Mouse (Mus musculus): ENCODE measurements around the gene Reg3b. TPM values are rescaled to one million over a fixed set of nuclear protein-coding genes. Genes with fewer than 3 reads are reported as not detected.
"Not testable (repeated sequence)": the region's sequence is repeated elsewhere in the genome, so short reads cannot be mapped to it uniquely, and the experiment has no call there.

Gene Reg3b
- total RNA-seq (2018; cell fraction: chromatin; rRNA removed), result not detected
- total RNA-seq (2018; cell fraction: cytosol; rRNA removed), result not detected
- total RNA-seq (2018; cell fraction: nucleus; rRNA removed), result not detected
- polyA plus RNA-seq (2018), result not detected in 3 replicates

DNA sequence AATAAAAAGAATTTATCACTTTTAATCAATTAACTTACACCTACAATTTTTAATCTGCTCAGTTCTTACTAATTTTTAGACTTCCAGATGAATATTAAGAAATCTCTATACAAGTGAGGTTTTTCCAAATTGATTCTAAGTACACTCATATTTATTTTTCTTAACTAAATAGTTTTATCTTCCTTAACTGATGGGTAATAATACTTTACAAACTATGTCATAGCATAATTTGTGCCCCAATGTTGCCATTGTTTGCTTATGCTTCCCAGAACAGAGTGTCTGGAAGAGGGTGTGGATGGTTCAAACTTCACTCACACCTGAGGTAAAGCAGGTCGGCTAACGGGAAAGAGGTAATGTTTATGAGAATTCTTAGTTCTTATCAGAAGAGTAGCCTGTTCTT lies at the start of gene Reg3b:
Reg3b (plus strand) TSS at position 301 of the 400 bp plus-strand sequence.
- no peak within 1 kb of the TSS for H3K27ac ChIP-seq
- H3K36me3 ChIP-seq (ENCODE audit: inconsistent target), result no peaks in the 10 kb centered on the region
- no peaks in the 10 kb centered on the region for H3K79me2 ChIP-seq (ENCODE audit: inconsistent target)
- no peak within 1 kb of the TSS for H3K4me3 ChIP-seq (ENCODE audit: inconsistent target)
- 90% methylated on average over 2 of the region's 2 CpGs for WGBS (ENCODE audit: missing documents)

DNA sequence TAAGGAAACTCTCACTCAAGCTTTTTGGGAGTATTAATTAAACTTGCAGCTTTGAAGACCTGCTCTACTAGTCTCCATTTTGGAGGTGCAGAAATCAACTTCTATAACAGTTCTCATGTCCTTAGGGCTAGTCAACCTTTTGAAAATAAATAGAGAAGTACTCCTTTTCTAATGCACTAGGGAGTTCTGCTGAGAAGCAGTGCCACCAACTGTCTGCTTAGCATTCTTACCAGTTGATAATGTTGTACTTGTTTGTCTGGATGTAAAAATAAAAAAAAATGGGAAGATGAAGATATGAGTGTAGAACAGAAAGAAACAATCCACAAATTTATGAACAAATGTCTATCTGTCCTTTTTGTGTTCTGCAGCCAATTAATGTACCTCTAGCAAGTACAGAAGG lies 42.7 kb upstream of the Reg3b start:
- Histone ChIP-seq H3K27ac (no peak overlapping the region), H3K79me2 (ENCODE audit: inconsistent target) (no peaks in the 10 kb centered on the region), H3K4me3 (ENCODE audit: inconsistent target) (no peak overlapping the region), H3K36me3 (ENCODE audit: inconsistent target) (no peaks in the 10 kb centered on the region)

DNA sequence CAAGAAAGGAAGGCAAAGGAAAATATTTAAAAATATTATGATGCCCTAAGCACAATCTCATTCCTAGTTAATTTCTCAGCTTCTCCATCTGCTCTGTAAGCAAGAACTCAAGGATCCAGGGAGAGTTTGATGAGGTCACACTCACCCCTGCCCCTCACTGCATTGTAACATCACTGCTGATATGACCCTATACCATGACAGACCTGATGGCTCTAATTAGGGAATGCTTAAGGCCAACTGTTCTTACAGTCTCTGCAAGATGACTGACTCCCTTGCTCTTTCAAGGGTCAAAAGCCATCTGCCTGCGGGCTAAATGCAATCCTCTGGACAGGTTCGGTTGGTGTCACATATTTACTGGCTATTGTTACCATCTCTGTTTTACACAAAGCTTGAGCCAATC lies 41.3 kb upstream of the Reg3b start:
- H3K79me2 ChIP-seq (ENCODE audit: inconsistent target), result no peaks in the 10 kb centered on the region
- WGBS (ENCODE audit: missing documents), result 75% methylated on average over 2 of the region's 2 CpGs
- no peak overlapping the region for H3K4me3 ChIP-seq (ENCODE audit: inconsistent target)
- no peaks in the 10 kb centered on the region for H3K36me3 ChIP-seq (ENCODE audit: inconsistent target)
- no peak overlapping the region for H3K27ac ChIP-seq

- H3K4me3 ChIP-seq (ENCODE audit: inconsistent target), result no peak overlapping the region
- H3K36me3 ChIP-seq (ENCODE audit: inconsistent target), result no peaks in the 10 kb centered on the region
- H3K79me2 ChIP-seq (ENCODE audit: inconsistent target), result no peaks in the 10 kb centered on the region
- 34% methylated on average over 7 of the region's 7 CpGs for WGBS (ENCODE audit: missing documents)
- no peak overlapping the region for H3K27ac ChIP-seq
Measured at GRCm38 (mm10) chr6:78331919-78332569, 38.4 kb upstream of the Reg3b start.

DNA sequence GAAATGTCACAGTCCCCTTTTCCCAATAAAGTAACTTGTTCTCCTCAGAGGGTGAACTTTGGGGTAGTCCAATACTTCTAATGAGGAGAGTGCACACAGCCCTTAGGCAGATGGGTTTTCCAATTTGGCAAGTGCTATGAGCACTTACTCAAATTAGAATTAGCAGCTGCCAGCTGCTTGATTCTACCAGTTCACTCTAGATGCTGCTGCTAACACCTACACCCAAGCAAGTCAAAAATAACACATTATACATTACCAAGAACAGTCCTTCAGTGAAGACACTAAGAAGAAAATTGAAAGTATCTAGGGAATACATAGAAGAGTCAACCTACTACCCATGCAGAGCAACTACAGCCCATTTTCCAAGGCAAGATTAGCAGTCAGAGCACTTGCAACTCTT lies 30.2 kb upstream of the Reg3b start:
- Histone ChIP-seq H3K36me3 (ENCODE audit: inconsistent target) (no peaks in the 10 kb centered on the region), H3K27ac (no peak overlapping the region), H3K79me2 (ENCODE audit: inconsistent target) (no peaks in the 10 kb centered on the region), H3K4me3 (ENCODE audit: inconsistent target) (no peak overlapping the region)

DNA sequence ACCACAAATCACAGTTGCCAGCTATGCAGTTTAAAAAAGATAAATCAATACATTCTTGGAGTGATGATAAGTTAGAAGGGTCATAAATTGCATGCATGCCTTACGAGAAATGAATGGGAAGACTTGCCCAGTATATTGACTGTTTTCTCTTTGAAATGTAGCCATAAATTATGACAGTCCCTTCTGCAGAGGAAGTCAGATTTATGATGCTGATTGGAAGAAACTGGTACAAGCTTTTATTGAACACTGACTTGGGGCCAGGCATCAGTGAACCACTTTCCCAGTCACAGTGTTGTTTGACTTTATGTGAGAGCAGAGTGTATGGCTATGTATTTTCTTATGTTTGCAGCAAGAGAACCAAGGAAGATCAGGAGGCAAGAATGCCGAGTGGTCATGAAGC lies 28.8 kb upstream of the Reg3b start:
- no peak overlapping the region for H3K27ac ChIP-seq
- H3K79me2 ChIP-seq (ENCODE audit: inconsistent target), result no peaks in the 10 kb centered on the region
- H3K36me3 ChIP-seq (ENCODE audit: inconsistent target), result no peaks in the 10 kb centered on the region
- H3K4me3 ChIP-seq (ENCODE audit: inconsistent target), result no peak overlapping the region
- WGBS (ENCODE audit: missing documents), result 70% methylated on average over 2 of the region's 2 CpGs

GRCm38 (mm10) chr6:78361971-78362563 lies 8.4 kb upstream of the Reg3b start:
- 54% methylated on average over 2 of the region's 2 CpGs for WGBS (ENCODE audit: missing documents)
- Histone ChIP-seq H3K27ac (no peak overlapping the region), H3K4me3 (ENCODE audit: inconsistent target) (no peak overlapping the region), H3K79me2 (ENCODE audit: inconsistent target) (no peaks in the 10 kb centered on the region), H3K36me3 (ENCODE audit: inconsistent target) (no peaks in the 10 kb centered on the region)

- 56% methylated on average over 2 of the region's 2 CpGs for WGBS (ENCODE audit: missing documents)
- H3K79me2 ChIP-seq (ENCODE audit: inconsistent target), result no peaks in the 10 kb centered on the region
- H3K27ac ChIP-seq, result no peak within 1 kb of the TSS
- H3K4me3 ChIP-seq (ENCODE audit: inconsistent target), result no peak within 1 kb of the TSS
- no peaks in the 10 kb centered on the region for H3K36me3 ChIP-seq (ENCODE audit: inconsistent target)
Measured at GRCm38 (mm10) chr6:78378765-78379164, 8.3 kb downstream of the Reg3b start, which contains the start of gene Reg3d. Gene Reg3d (minus strand): TSS chr6:78378865.

DNA sequence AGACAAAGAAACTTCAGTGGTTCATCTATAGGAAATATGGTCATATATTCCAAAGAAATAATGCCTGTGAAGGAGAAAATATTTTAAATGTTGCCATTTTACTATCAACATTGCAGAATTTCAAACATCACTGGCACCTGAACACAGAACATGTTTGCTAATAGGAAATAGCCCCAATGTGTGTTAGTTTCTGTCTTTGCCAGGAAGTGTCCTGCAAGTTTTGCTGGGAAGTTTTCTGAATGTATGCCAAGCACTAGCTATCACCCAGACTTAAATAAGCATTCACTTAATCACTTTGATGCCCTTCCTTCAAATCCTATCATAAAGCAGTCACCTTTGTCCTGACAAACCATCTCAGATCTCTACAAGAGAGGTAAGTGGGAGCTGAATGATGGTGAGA lies 10.0 kb downstream of the Reg3b start, which contains the start of gene Reg3a:
Reg3a (plus strand) TSS at position 301 of the 400 bp plus-strand sequence.
- Histone ChIP-seq H3K4me3 (ENCODE audit: inconsistent target) (no peak within 1 kb of the TSS), H3K36me3 (ENCODE audit: inconsistent target) (no peaks in the 10 kb centered on the region), H3K27ac (no peak within 1 kb of the TSS), H3K79me2 (ENCODE audit: inconsistent target) (no peaks in the 10 kb centered on the region)

- 77% methylated on average over 3 of the region's 3 CpGs for WGBS (ENCODE audit: missing documents)
- H3K4me3 ChIP-seq (ENCODE audit: inconsistent target), result no peak overlapping the region
- no peaks in the 10 kb centered on the region for H3K79me2 ChIP-seq (ENCODE audit: inconsistent target)
- no peaks in the 10 kb centered on the region for H3K36me3 ChIP-seq (ENCODE audit: inconsistent target)
- H3K27ac ChIP-seq, result no peak overlapping the region
Measured at GRCm38 (mm10) chr6:78385609-78386008, 15.2 kb downstream of the Reg3b start.

GRCm38 (mm10) chr6:78395323-78395722 lies 24.9 kb downstream of the Reg3b start, which contains the start of gene Reg2:
Gene Reg2 (plus strand): TSS chr6:78395623.
- not testable (repeated sequence) for H3K79me2 ChIP-seq (ENCODE audit: inconsistent target); H3K36me3 ChIP-seq (ENCODE audit: inconsistent target); H3K4me3 ChIP-seq (ENCODE audit: inconsistent target); H3K27ac ChIP-seq
- WGBS (ENCODE audit: missing documents), result no CpG with 5 or more reads among the region's 17 CpGs

GRCm38 (mm10) chr6:78422411-78422810 lies 52.0 kb downstream of the Reg3b start, which contains the start of gene Reg1:
Gene Reg1 (plus strand): TSS chr6:78422711.
- not testable (repeated sequence) for H3K79me2 ChIP-seq (ENCODE audit: inconsistent target); H3K4me3 ChIP-seq (ENCODE audit: inconsistent target); H3K36me3 ChIP-seq (ENCODE audit: inconsistent target); H3K27ac ChIP-seq

Other genes with a start within 250 kb of the Reg3b start
- gene Reg3d, start 8.2 kb downstream of the Reg3b start, polyA plus RNA-seq (2018), result not detected in 3 replicates
- not detected in 3 replicates for gene Reg3a, start 10.1 kb downstream of the Reg3b start, polyA plus RNA-seq (2018)
- gene Reg2, start 25.0 kb downstream of the Reg3b start, polyA plus RNA-seq (2018), result not detected in 3 replicates
- gene Reg1, start 52.1 kb downstream of the Reg3b start, polyA plus RNA-seq (2018), result not detected in 3 replicates
- gene Reg3g, start 98.2 kb downstream of the Reg3b start, polyA plus RNA-seq (2018), result not detected in 3 replicates